Mouse (Mus musculus): ENCODE measurements at regions not wholly inside any gene's neighbourhood (a gene's known extent, or its start where the extent isn't known, plus 50 kb on each side); places are given as distances from the start of the nearest gene placed in this dataset.

DNA sequence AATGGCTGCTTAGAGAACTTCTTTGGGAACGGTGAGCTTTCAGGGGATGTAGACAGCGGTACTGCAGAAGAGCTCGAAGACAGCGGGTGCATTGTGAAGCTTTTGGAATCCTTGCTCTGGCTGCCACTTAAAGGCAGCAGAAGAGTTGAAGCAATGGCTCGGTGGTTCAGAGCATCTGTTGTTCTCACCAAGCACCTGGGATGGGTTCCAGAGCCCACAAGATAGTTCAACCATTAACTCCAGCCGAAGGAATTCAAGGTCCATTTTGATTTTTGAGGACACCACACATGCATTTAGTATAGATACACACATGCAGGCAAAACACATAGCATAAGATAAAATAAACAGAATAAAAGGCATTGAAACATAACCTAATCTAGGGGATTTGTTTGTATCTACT is 181.9 kb upstream of the Tet2 start:
- Histone ChIP-seq H3K27ac (ENCODE audit: low read length) (no peak overlapping the region), H3K9ac (ENCODE audit: low read length) (no peak overlapping the region), H3K27me3 (ENCODE audit: control insufficient read depth, insufficient read depth, low read length) (no peaks in the 10 kb centered on the region), H3K4me3 (replicated peaks; ENCODE audit: low read length) (no peak overlapping the region), H3K36me3 (ENCODE audit: control insufficient read depth, insufficient read depth, low read length) (no peaks in the 10 kb centered on the region), H3K4me1 (ENCODE audit: control insufficient read depth, insufficient read depth, low read length) (no peaks in the 10 kb centered on the region), H3K4me2 (ENCODE audit: low read depth, low read length) (no peak overlapping the region), H3K9me3 (replicated peaks; ENCODE audit: control insufficient read depth, low read length) (no peaks in the 10 kb centered on the region)
- ATAC-seq (ENCODE audit: insufficient read depth, low FRiP score) = no peak
- WGBS = 82% methylated on average over 6 of the region's 6 CpGs

DNA sequence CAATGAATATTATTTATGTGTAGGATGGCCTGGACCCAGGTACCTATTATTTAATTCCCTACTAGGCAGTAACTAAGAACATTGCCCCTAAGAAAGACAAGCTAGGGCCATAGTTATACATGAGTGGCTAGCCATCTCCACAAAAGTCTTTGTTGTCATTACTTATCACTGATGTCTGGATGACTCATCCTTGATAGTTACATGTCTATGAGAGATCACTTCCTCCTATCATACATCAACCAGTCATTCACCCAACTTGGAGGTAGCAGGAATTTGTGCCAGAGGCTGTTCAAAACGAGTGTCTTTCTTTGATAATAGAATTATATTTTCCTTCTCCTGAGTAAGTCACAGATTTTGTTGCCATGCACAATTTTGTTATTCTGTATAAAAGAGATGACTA is 190.7 kb upstream of the Tet2 start:
- no peak overlapping the region for H3K4me2 ChIP-seq (ENCODE audit: low read depth, low read length)
- no peak overlapping the region for H3K4me3 ChIP-seq (replicated peaks; ENCODE audit: low read length)
- no peaks in the 10 kb centered on the region for H3K27me3 ChIP-seq (ENCODE audit: control insufficient read depth, insufficient read depth, low read length)
- no peak overlapping the region for H3K9ac ChIP-seq (ENCODE audit: low read length)
- no peaks in the 10 kb centered on the region for H3K36me3 ChIP-seq (ENCODE audit: control insufficient read depth, insufficient read depth, low read length)
- 53% methylated on average over 1 of the region's 1 CpGs for WGBS
- ATAC-seq (ENCODE audit: insufficient read depth, low FRiP score) = no peak
- no peak overlapping the region for H3K27ac ChIP-seq (ENCODE audit: low read length)
- no peaks in the 10 kb centered on the region for H3K9me3 ChIP-seq (replicated peaks; ENCODE audit: control insufficient read depth, low read length)
- H3K4me1 ChIP-seq (ENCODE audit: control insufficient read depth, insufficient read depth, low read length) = no peaks in the 10 kb centered on the region

DNA sequence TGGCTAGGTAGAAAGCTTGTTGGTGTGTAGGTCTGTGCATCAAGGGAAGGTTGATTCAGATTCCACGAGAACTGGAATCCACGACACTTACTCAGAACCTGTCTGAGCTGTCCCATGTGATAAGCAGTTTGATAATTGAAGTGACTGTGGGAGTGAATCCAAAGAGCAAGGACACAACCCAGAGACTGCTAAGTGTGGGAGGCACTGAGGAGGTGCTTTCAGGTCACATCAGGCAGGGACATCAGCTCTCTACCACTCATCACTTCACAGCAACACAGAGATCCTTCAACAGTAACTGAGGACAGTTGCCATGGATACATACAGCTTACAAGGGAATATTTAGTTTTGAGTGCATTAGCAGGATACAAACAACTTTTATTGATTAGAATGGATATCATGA is 194.0 kb upstream of the Tet2 start:
- H3K36me3 ChIP-seq (ENCODE audit: control insufficient read depth, insufficient read depth, low read length) = no peaks in the 10 kb centered on the region
- no peaks in the 10 kb centered on the region for H3K27me3 ChIP-seq (ENCODE audit: control insufficient read depth, insufficient read depth, low read length)
- 86% methylated on average over 2 of the region's 2 CpGs for WGBS
- no peak overlapping the region for H3K27ac ChIP-seq (ENCODE audit: low read length)
- no peak for ATAC-seq (ENCODE audit: insufficient read depth, low FRiP score)
- no peak overlapping the region for H3K4me2 ChIP-seq (ENCODE audit: low read depth, low read length)
- H3K9me3 ChIP-seq (replicated peaks; ENCODE audit: control insufficient read depth, low read length) = no peaks in the 10 kb centered on the region
- H3K4me1 ChIP-seq (ENCODE audit: control insufficient read depth, insufficient read depth, low read length) = no peaks in the 10 kb centered on the region
- no peak overlapping the region for H3K4me3 ChIP-seq (replicated peaks; ENCODE audit: low read length)
- no peak overlapping the region for H3K9ac ChIP-seq (ENCODE audit: low read length)

DNA sequence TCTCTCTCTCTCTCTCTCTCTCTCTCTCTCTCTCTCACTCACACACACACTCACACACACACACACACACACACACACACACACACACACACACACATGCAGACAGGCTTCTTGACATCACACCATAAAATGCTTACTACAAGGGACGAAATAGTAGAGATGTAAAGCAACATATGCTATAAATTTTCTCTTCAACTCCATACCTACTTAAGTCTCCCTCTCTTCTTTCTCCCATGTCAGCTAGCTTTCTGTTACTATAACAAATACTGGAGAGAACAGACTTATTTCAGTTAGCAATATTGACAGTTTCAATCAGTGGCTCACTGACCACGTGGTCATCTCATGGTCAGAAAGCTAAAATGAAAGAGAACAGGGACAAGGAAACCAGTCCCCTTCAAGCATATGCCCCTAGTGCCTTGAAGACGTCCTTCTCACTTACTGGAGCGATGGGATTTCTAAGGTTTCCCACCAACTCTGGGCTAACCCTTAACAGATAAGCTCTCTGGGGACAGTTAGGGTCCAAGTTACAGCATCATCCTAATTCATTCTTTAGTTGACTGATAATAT is 199.7 kb upstream of the Tet2 start:
- 71% methylated on average over 4 of the region's 4 CpGs for WGBS
- ATAC-seq (ENCODE audit: insufficient read depth, low FRiP score) = no peak
- no peak overlapping the region for H3K4me3 ChIP-seq (replicated peaks; ENCODE audit: low read length)
- H3K4me2 ChIP-seq (ENCODE audit: low read depth, low read length) = no peak overlapping the region
- no peak overlapping the region for H3K9ac ChIP-seq (ENCODE audit: low read length)
- H3K4me1 ChIP-seq (ENCODE audit: control insufficient read depth, insufficient read depth, low read length) = no peaks in the 10 kb centered on the region
- no peaks in the 10 kb centered on the region for H3K27me3 ChIP-seq (ENCODE audit: control insufficient read depth, insufficient read depth, low read length)
- H3K36me3 ChIP-seq (ENCODE audit: control insufficient read depth, insufficient read depth, low read length) = no peaks in the 10 kb centered on the region
- H3K9me3 ChIP-seq (replicated peaks; ENCODE audit: control insufficient read depth, low read length) = no peaks in the 10 kb centered on the region
- no peak overlapping the region for H3K27ac ChIP-seq (ENCODE audit: low read length)

DNA sequence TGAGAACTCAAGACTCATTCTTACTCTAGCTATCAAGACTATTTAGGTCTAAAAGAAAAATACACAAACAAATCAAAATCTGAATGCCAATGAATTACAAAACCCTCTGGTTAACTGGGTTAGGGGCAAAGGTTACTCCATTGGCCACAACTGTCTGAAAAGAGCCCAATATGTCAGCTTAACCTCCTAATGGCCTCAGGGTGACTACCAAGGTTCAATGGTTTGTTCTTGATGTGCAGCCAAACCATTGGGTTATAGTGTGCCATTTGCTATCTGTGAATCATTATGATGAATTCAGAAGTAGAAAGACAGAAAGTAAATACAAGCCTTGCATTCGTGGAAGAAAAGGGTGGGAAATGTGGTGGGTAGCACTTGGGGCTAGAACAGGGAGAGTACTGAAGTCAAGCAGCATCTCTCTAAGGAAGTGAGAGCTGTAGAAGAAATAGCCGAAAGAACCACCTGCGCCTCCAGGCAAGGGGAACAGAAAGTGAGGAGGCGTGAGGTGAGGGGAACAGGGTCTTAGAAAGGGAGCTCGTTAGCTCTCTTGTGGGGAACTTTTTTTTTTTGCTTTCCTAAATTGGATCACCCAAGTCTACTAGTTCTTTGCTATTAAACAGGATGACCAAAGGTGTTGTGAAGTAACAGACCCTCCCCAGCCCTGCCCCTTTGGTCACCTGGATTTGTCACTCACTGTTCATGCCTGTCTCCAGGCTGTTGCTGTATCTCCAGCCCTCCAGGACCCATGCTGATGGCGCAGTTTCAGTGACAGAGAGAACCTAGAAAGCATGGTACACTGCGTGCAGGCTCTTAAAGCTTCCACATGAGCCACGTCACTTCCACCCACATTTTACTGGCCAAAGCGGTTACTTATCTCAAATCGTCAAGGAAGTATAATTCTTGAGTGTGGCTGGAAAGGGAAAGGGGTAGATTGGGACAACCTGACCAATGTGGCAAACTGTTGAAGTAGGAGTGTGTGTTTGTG is 204.1 kb upstream of the Tet2 start:
- 87% methylated on average over 10 of the region's 10 CpGs for WGBS
- no peaks in the 10 kb centered on the region for H3K9me3 ChIP-seq (replicated peaks; ENCODE audit: control insufficient read depth, low read length)
- ATAC-seq (ENCODE audit: insufficient read depth, low FRiP score) = no peak
- H3K4me3 ChIP-seq (replicated peaks; ENCODE audit: low read length) = no peak overlapping the region
- H3K27ac ChIP-seq (ENCODE audit: low read length) = no peak overlapping the region
- H3K4me1 ChIP-seq (ENCODE audit: control insufficient read depth, insufficient read depth, low read length) = peaks cover 2% of the 10 kb centered on the region; the same call in 1 of the 2 replicates
- H3K36me3 ChIP-seq (ENCODE audit: control insufficient read depth, insufficient read depth, low read length) = no peaks in the 10 kb centered on the region
- no peaks in the 10 kb centered on the region for H3K27me3 ChIP-seq (ENCODE audit: control insufficient read depth, insufficient read depth, low read length)
- H3K9ac ChIP-seq (ENCODE audit: low read length) = no peak overlapping the region
- no peak overlapping the region for H3K4me2 ChIP-seq (ENCODE audit: low read depth, low read length)

DNA sequence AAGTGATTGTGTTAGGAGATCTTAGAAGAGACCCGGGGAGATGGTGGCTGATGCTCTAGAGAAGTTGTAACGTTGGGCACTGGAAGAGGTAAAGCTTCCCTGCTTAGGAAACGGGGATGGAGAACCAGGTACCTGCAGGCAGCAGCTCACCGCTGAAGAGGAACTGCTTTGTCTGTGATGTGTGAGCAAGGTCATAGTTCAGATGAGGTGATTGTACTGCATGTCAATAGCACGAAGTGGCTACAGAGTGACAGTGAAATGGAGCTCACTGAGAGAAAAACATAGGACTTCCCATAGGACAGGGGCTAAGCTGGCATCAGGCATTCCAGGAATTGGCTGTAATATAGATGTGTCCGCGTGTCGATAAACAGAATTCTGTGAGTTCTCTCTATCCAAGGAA is 205.1 kb upstream of the Tet2 start:
- no peak overlapping the region for H3K9ac ChIP-seq (ENCODE audit: low read length)
- H3K4me2 ChIP-seq (ENCODE audit: low read depth, low read length) = no peak overlapping the region
- ATAC-seq (ENCODE audit: insufficient read depth, low FRiP score) = no peak
- H3K4me1 ChIP-seq (ENCODE audit: control insufficient read depth, insufficient read depth, low read length) = peaks cover 13% of the 10 kb centered on the region
- WGBS = 76% methylated on average over 8 of the region's 8 CpGs
- H3K9me3 ChIP-seq (replicated peaks; ENCODE audit: control insufficient read depth, low read length) = no peaks in the 10 kb centered on the region
- no peaks in the 10 kb centered on the region for H3K36me3 ChIP-seq (ENCODE audit: control insufficient read depth, insufficient read depth, low read length)
- no peak overlapping the region for H3K27ac ChIP-seq (ENCODE audit: low read length)
- H3K27me3 ChIP-seq (ENCODE audit: control insufficient read depth, insufficient read depth, low read length) = no peaks in the 10 kb centered on the region
- no peak overlapping the region for H3K4me3 ChIP-seq (replicated peaks; ENCODE audit: low read length)

DNA sequence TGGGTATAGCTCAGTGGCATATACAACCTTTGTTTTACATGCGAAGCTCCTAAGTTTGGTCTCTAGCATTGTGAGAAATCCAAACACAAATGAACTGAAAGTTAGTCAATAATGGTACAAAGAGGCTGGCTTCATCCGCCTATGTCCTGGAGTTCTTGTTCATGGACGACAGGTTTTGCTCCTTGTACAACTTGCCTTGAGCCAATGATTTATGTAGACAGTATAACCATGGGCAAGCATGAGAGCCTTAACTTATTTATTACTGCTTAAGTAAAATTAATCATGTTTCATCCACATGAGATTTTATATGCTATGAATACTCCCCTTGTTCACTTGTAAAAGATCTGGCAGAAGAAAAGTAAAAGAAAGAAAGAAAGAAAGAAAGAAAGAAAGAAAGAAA is 205.7 kb upstream of the Tet2 start:
- no peak overlapping the region for H3K4me2 ChIP-seq (ENCODE audit: low read depth, low read length)
- no peaks in the 10 kb centered on the region for H3K9me3 ChIP-seq (replicated peaks; ENCODE audit: control insufficient read depth, low read length)
- H3K27ac ChIP-seq (ENCODE audit: low read length) = no peak overlapping the region
- peaks cover 14% of the 10 kb centered on the region for H3K4me1 ChIP-seq (ENCODE audit: control insufficient read depth, insufficient read depth, low read length)
- no peaks in the 10 kb centered on the region for H3K36me3 ChIP-seq (ENCODE audit: control insufficient read depth, insufficient read depth, low read length)
- no peak for ATAC-seq (ENCODE audit: insufficient read depth, low FRiP score)
- H3K4me3 ChIP-seq (replicated peaks; ENCODE audit: low read length) = no peak overlapping the region
- H3K27me3 ChIP-seq (ENCODE audit: control insufficient read depth, insufficient read depth, low read length) = no peaks in the 10 kb centered on the region
- whole genome bisulfite sequencing = 63% methylated on average over 3 of the region's 3 CpGs
- no peak overlapping the region for H3K9ac ChIP-seq (ENCODE audit: low read length)

DNA sequence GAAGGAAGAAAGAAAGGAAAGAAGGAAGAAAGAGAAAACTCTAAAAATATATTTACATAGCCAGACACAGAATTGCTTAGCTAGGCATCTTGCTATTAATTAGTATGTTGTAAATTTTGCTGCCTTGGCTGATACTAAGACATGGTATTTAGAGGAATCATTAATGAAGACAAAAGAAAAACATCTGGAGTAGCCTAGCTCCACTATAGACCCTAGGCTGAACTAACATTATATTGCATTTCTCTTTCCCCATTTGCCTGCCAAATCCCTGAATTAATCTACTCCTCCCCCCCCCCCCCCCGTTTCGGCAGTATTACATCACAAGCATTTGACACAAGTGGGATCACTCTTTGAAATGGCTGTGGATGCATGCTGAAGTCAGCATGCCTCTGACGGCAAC is 206.1 kb upstream of the Tet2 start:
- H3K36me3 ChIP-seq (ENCODE audit: control insufficient read depth, insufficient read depth, low read length) = no peaks in the 10 kb centered on the region
- H3K4me1 ChIP-seq (ENCODE audit: control insufficient read depth, insufficient read depth, low read length) = peaks cover 14% of the 10 kb centered on the region
- no peaks in the 10 kb centered on the region for H3K9me3 ChIP-seq (replicated peaks; ENCODE audit: control insufficient read depth, low read length)
- no peak overlapping the region for H3K4me3 ChIP-seq (replicated peaks; ENCODE audit: low read length)
- no peak overlapping the region for H3K9ac ChIP-seq (ENCODE audit: low read length)
- 46% methylated on average over 3 of the region's 3 CpGs for WGBS
- H3K4me2 ChIP-seq (ENCODE audit: low read depth, low read length) = no peak overlapping the region
- no peak overlapping the region for H3K27ac ChIP-seq (ENCODE audit: low read length)
- peak; percentile 61; the same call in 1 of the 2 replicates for ATAC-seq (ENCODE audit: insufficient read depth, low FRiP score)
- no peaks in the 10 kb centered on the region for H3K27me3 ChIP-seq (ENCODE audit: control insufficient read depth, insufficient read depth, low read length)

DNA sequence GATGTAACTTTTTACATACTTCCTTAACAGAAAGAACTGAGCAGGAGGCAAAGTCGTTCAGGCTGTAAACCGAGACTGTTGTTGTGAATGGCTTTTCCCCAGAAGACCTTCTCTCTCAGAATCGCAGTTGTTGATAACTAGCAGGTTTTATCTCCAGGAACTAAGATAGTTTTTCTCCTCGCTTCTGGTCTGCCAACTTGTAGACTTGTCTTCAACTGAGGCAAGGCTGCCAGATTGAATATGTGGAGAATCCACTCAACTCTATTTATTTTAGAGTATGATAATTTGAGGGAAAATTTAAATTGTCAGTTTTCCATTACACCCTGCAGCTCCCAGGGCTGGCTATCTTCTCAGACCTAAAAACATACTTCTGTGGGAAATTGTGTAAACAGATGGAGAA is 206.6 kb upstream of the Tet2 start:
- no peak for ATAC-seq (ENCODE audit: insufficient read depth, low FRiP score)
- WGBS = 44% methylated on average over 4 of the region's 4 CpGs
- no peaks in the 10 kb centered on the region for H3K27me3 ChIP-seq (ENCODE audit: control insufficient read depth, insufficient read depth, low read length)
- peaks cover 14% of the 10 kb centered on the region for H3K4me1 ChIP-seq (ENCODE audit: control insufficient read depth, insufficient read depth, low read length)
- H3K9ac ChIP-seq (ENCODE audit: low read length) = no peak overlapping the region
- no peak overlapping the region for H3K4me2 ChIP-seq (ENCODE audit: low read depth, low read length)
- H3K27ac ChIP-seq (ENCODE audit: low read length) = no peak overlapping the region
- no peaks in the 10 kb centered on the region for H3K9me3 ChIP-seq (replicated peaks; ENCODE audit: control insufficient read depth, low read length)
- H3K4me3 ChIP-seq (replicated peaks; ENCODE audit: low read length) = no peak overlapping the region
- H3K36me3 ChIP-seq (ENCODE audit: control insufficient read depth, insufficient read depth, low read length) = no peaks in the 10 kb centered on the region

All from stomach, embryonic 16.5 days (tissue).